10 mouse cellular contexts compared by ENCODE assay signal in the genomic region with DNA sequence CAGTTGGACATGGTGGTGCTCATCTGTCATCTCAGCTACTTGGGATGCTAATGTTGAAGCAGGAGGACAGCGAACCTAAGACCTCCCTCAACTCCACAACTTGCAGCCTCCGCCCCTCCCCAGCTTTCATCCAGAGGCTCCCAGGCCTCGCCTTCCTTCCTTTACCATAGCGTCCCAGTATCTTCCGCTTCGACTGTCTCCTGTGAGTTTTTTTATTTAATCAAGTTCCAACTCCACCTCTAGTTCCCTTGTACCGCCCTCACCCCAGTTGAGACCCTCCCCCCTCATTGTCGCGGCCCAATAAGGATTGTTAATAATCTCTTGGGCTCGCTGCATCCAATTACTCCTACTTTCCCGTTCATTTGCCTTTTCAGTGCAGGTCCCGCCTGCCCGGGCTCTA. TPM values are rescaled to one million over a fixed set of nuclear protein-coding genes. Genes with fewer than 3 reads are reported as not detected.
DNase-seq lines count a peak whose midpoint lies in the region; ATAC-seq and TF ChIP-seq lines count a peak whose summit lies in the region.
"Had no signal": no experiment of that assay in that cellular context is flagged by ENCODE, and none has a peak within 500 bp of the region (broad histone marks: within the 10 kb centered on the region; RNA-seq: fewer than 3 reads in every experiment).

No protein-coding gene starts in this region.

- H3K27me3 ChIP-seq in kidney, adult 2 months (replicated peaks; ENCODE audit: control insufficient read depth, insufficient read depth, low read length) = no peaks in the 10 kb centered on the region
- peaks cover 21% of the 10 kb centered on the region for H3K27me3 ChIP-seq in midbrain, embryonic 14.5 days (ENCODE audit: control insufficient read depth, insufficient read depth, low read length)

- H3K4me3 ChIP-seq in gastrocnemius, adult 2 months = peak overlapping the region; percentile 74
- peak overlapping the region; percentile 55 for H3K4me3 ChIP-seq in kidney, adult 2 months (ENCODE audit: insufficient read depth, low read depth, low read length)
- H3K4me3 ChIP-seq in midbrain, embryonic 14.5 days (replicated peaks; ENCODE audit: low read depth, low read length) = peak overlapping the region; percentile 66
- H3K4me3 ChIP-seq: erythroblast, embryonic 14.5 days had no signal

- no peak for ATAC-seq in midbrain, embryonic 14.5 days (ENCODE audit: low FRiP score, low TSS enrichment)

- H3K4me1 ChIP-seq in kidney, adult 2 months (ENCODE audit: control insufficient read depth, insufficient read depth, low read length) = peaks cover 7% of the 10 kb centered on the region; the same call in 1 of the 2 replicates
- peaks cover 50% of the 10 kb centered on the region for H3K4me1 ChIP-seq in midbrain, embryonic 14.5 days (ENCODE audit: control insufficient read depth, insufficient read depth, low read length)

- H3K9me3 ChIP-seq in midbrain, embryonic 14.5 days (ENCODE audit: control insufficient read depth, low read length) = no peaks in the 10 kb centered on the region

- H3K9ac ChIP-seq in midbrain, embryonic 14.5 days (replicated peaks; ENCODE audit: low read length) = no peak overlapping the region; the same call in 1 of the 2 replicates

- 9% methylated on average over 13 of the region's 13 CpGs for whole genome bisulfite sequencing in kidney, adult 2 months
- 3% methylated on average over 13 of the region's 13 CpGs for WGBS in midbrain, embryonic 14.5 days

- no peak for DNase-seq in gastrocnemius, adult 2 months
- DNase-seq in gastrocnemius, postnatal 10 days = no peak
- peak; percentile 45 for DNase-seq in right cerebral cortex, postnatal 4 days
- no peak for DNase-seq in right cerebral cortex, postnatal 36 days (ENCODE audit: low spot score in 2 of 2)
- DNase-seq in kidney, adult 2 months = peak; percentile 63
- DNase-seq in midbrain, embryonic 14.5 days = peak; percentile 45
- no peak for DNase-seq in B cell, adult 2 months
- DNase-seq in ovary, postnatal 36 days (ENCODE audit: low spot score) = no peak

- intact Hi-C loops in gastrocnemius, adult 2 months (cut with DNase I) = loop anchor here (5.0 kb wide), 1 partner anchor 62 kb away; no protein-coding TSS in a partner anchor

- TF ChIP-seq CTCF in gastrocnemius, adult 2 months (IDR thresholded peaks at IDR 0.05) = no peak
- TF ChIP-seq CTCF in kidney, adult 2 months (conservative IDR thresholded peaks at IDR 0.05; ENCODE audit: insufficient read depth, insufficient read length, low read depth, low read length) = no peak

- peak overlapping the region; percentile 96 for H3K4me2 ChIP-seq in midbrain, embryonic 14.5 days (ENCODE audit: low read length)

- H3K36me3 ChIP-seq in kidney, adult 2 months (ENCODE audit: control insufficient read depth, insufficient read depth, low read length) = no peaks in the 10 kb centered on the region
- no peaks in the 10 kb centered on the region for H3K36me3 ChIP-seq in midbrain, embryonic 14.5 days (ENCODE audit: control insufficient read depth, insufficient read depth, low read length)

- peak overlapping the region; percentile 75 for H3K27ac ChIP-seq in gastrocnemius, adult 2 months
- H3K27ac ChIP-seq in kidney, adult 2 months (ENCODE audit: insufficient read depth, low read depth, low read length) = no peak overlapping the region
- H3K27ac ChIP-seq in midbrain, embryonic 14.5 days (replicated peaks; ENCODE audit: low read depth, low read length) = no peak overlapping the region

- TF ChIP-seq POLR2A in kidney, adult 2 months (IDR thresholded peaks at IDR 0.05; ENCODE audit: low read depth, low read length) = no peak

RNA-seq across cellular contexts. Expression of a gene that starts 0.5 kb away (rescaled TPM):
- total RNA-seq in gastrocnemius, adult 2 months (2021) = 1 to 10 TPM; 3.0 to 3.6 TPM
- total RNA-seq in gastrocnemius, postnatal 10 days (2021) = 1 to 10 TPM; 1.4 to 1.6 TPM
- polyA plus RNA-seq in kidney, adult 2 months (2012; rRNA removed) = 19.1 and 20.6 TPM in 2 replicates
- polyA plus RNA-seq in midbrain, embryonic 14.5 days (2014; fragmentation: Nextera tagmentation; extraction: Ambion mirVana) = 5.2 and 7.5 TPM in 2 replicates

RNA-seq across cellular contexts. Expression of a gene that starts 17.8 kb away (rescaled TPM):
- total RNA-seq in gastrocnemius, adult 2 months (2021) = under 1 TPM in 1 of 2 experiments, not detected in 1; 0.20 TPM
- total RNA-seq in gastrocnemius, postnatal 10 days (2021) = under 1 TPM in 1 of 2 experiments, not detected in 1; 0.99 TPM
- polyA plus RNA-seq in kidney, adult 2 months (2012; rRNA removed) = 4,402 and 6,941 TPM in 2 replicates
- 1.1 TPM in 1 of 2 replicates, not detected in the other for polyA plus RNA-seq in midbrain, embryonic 14.5 days (2014; fragmentation: Nextera tagmentation; extraction: Ambion mirVana)
- polyA plus RNA-seq: C2C12 had no signal

RNA-seq across cellular contexts. Expression of a gene that starts 36.2 kb away (rescaled TPM):
- 10 to 100 TPM; 40.6 to 42.7 TPM for total RNA-seq in gastrocnemius, adult 2 months (2021)
- total RNA-seq in gastrocnemius, postnatal 10 days (2021) = 10 to 100 TPM; 27.4 to 35.4 TPM
- 136 and 159 TPM in 2 replicates for polyA plus RNA-seq in kidney, adult 2 months (2012; rRNA removed)
- polyA plus RNA-seq in midbrain, embryonic 14.5 days (2014; fragmentation: Nextera tagmentation; extraction: Ambion mirVana) = 57.1 and 62.0 TPM in 2 replicates

RNA-seq across cellular contexts. Expression of a gene that starts 41.3 kb away (rescaled TPM):
- 1 to 10 TPM; 4.1 to 5.1 TPM for total RNA-seq in gastrocnemius, adult 2 months (2021)
- 10 to 100 TPM in 1 of 2 experiments, 1 to 10 TPM in 1; 8.1 to 14.7 TPM for total RNA-seq in gastrocnemius, postnatal 10 days (2021)
- polyA plus RNA-seq in kidney, adult 2 months (2012; rRNA removed) = 12.7 and 14.2 TPM in 2 replicates
- polyA plus RNA-seq in midbrain, embryonic 14.5 days (2014; fragmentation: Nextera tagmentation; extraction: Ambion mirVana) = 17.8 and 19.5 TPM in 2 replicates

RNA-seq across cellular contexts. Expression of a gene that starts 58.1 kb away (rescaled TPM):
- total RNA-seq in gastrocnemius, adult 2 months (2021) = under 1 TPM in 1 of 2 experiments, not detected in 1; 0.08 TPM
- total RNA-seq in gastrocnemius, postnatal 10 days (2021) = 1 to 10 TPM in 1 of 2 experiments, not detected in 1; 1.2 TPM
- 0.88 and 8.3 TPM in 2 replicates for polyA plus RNA-seq in kidney, adult 2 months (2012; rRNA removed)
- not detected in 2 replicates for polyA plus RNA-seq in midbrain, embryonic 14.5 days (2014; fragmentation: Nextera tagmentation; extraction: Ambion mirVana)

Comparison
In these comparisons a context has a peak if more than half of its experiments do, and no peak if none do; other contexts are left out.
1. DNase-seq: peak in right cerebral cortex, postnatal 4 days (single experiment), kidney, adult 2 months (single experiment) and midbrain, embryonic 14.5 days (single experiment); none in gastrocnemius, adult 2 months (single experiment), gastrocnemius, postnatal 10 days (single experiment), right cerebral cortex, postnatal 36 days (0 of 2), B cell, adult 2 months (0 of 2) and ovary, postnatal 36 days (single experiment).
2. Peak in every context shown above with its lines, with median percentiles within 50 percentile points of each other: H3K4me3 ChIP-seq.